Mouse (Mus musculus) heart, postnatal 25 days (tissue): ENCODE data around the gene Cplx2. TPM values are rescaled to one million over a fixed set of nuclear protein-coding genes. Genes with fewer than 3 reads are reported as not detected.

Experiments
- DNase-seq: peaks from one replicate; pipeline ENCODE4 v3.0.0; 2022; ENCODE audit warnings: low spot score
- intact Hi-C: fragments of 180-260 bp; cut with DNase I; formaldehyde crosslinking; loops from one replicate; pipeline ENCODE4 v1.15.1; 2025
- total RNA-seq, 2 experiments: library from RNA; stranded (reverse); gene quantifications; 2 replicates each; pipeline ENCODE4 v1.2.3; 2021

Cplx2 gene
- total RNA-seq, 2 experiments from 2014 or later: 2.7 to 2.8 TPM

DNA sequence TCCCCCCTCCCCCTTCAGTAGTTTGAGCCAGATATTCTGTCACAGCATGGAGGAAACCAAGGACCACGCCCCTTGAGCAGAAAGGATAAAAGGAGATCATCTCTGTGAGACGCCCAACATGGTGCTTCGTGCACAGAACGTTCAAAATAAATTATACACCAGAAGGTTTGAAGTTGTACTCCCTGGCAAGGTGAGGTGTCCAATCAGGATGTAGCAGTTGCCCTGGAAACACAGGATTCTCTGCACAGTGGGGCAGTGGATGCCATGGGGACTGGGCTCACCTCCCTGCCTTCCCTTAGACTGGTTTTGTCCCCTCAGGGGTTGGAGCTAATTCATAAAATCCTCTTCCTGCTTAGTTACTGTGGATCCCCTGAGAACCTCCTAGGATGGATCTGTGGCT is 25.9 kb downstream of the Cplx2 start:
- DNase-seq: no peak
- intact Hi-C loops: no loop called here

DNA sequence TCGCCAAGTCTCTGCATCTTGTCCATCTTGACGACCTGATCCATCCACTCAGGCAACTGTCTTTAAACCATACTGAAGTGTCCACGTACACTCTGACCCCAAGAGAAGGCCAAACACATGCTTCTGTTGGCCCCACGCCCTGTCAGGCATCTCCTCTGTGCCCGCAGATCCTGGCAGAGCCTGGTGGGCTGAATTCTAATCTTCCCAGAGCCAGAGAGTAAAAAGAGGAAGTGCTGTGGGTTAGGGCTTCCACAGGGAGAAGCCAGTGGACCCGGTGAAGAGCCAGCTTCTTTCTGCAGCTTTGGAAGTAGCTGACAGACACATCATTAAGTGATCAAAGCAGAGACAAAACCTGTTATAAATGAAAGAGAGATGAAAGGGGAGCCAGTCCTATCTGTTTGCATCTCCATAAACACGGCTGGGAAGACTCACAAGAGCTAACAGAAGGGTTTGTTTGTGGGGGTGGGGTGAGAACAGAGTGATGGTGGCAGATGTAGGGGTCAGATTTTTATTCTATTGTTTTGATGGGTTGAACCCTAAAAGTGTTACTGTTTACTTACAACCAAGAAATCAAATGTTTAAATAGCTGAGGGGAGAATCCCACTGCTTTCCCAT is 29.5 kb downstream of the Cplx2 start:
- DNase-seq: no peak
- intact Hi-C loops: no loop called here

DNA sequence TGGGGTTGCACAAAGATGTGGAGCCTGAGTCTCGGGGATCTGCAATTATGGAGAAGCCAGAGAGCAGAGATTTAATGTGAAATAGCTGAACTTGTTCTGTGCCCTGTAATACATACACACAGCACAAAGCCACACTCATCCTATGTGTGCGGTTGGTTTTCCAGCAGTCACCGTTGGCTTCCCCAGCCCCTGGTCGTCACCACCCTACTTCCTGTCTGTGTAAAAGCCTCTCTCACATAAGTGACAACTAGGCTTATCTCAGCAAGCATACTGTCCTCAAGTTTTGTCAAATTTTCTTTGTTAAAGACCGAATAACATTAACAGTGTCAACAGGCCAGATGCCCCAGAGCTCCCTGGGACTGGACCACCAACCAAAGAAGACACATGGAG is 30.0 kb downstream of the Cplx2 start:
- intact Hi-C loops: no loop called here
- no peak for DNase-seq

DNA sequence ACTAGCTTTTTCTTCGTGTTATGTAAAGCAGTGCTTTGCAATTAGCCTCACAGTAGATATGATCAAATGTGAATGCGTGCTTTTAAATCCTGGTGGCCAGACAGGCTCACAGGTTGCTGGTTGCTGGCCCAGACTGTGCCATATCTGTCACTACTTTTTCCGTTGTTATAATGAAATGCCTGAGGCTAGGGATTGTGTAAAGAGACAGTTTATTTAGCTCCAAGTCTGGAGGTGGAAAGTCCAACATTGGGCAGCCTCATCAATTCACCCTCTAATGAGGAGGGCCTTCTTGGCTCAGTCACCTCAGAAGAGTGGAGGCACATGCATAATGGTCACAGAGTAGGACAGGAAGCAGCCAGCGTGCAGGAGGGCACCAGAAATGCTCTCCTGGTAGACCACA is 31.2 kb downstream of the Cplx2 start:
- no peak for DNase-seq
- intact Hi-C loops: no loop called here

DNA sequence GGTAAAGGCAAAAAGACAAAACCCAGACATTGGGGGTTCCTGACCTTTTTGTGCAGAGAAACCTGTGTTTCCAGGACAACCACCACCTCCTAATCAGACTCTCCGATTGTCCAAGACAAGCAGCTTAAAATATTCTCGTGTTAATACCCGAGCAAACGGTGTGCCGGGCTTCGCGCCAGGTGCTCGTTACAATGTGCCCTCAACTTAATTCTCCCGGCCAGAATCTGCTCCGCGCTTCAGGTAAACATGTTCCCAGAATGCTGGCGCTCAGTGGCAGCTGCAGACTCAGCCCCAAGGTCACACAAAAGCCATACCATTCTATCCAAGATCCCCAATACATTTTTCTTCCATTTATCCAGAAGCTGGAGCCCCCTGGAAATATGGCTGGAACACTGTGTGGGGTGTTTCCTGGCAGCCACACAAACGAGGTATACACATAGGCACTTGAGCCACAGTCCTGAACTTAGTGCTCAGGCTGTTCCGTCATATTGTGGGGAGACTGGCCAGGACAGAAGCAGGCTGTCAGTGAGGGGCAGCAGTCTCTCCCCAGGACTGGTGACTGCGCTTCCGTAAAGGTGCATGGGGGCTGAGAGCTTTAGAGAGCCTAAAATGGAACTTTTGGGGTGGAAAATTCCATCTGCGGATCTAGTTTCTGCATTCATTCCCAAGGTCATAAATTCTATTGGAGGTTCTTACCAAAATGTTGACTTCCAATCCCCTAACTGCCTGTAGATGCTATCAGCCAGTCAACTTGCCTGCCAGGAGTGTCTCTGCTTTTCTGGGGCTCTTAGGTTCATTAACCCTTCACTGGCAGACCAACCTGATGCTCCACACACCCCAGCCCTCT is 32.3 kb downstream of the Cplx2 start:
- intact Hi-C loops: no loop called here
- DNase-seq: no peak

DNA sequence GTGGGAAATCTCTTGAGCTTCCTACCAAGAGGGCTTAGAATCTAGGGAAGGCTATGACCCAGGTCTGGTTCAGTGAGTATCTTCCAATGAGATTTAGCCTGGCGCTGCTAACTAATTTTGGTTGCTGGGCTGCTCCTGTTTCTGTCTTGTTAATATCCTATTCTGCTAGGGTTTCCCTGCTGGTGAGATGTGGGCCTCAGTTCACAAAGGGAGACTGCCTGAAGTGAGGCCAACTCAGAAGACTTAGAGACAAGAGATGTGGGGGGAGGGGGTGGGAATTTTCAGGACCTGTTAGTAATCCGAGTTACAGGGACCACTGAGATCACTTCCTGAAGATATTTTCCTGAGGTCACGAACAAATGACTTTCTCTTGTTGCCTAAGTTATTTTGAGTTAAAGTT is 33.1 kb downstream of the Cplx2 start:
- DNase-seq: no peak
- intact Hi-C loops: no loop called here

DNA sequence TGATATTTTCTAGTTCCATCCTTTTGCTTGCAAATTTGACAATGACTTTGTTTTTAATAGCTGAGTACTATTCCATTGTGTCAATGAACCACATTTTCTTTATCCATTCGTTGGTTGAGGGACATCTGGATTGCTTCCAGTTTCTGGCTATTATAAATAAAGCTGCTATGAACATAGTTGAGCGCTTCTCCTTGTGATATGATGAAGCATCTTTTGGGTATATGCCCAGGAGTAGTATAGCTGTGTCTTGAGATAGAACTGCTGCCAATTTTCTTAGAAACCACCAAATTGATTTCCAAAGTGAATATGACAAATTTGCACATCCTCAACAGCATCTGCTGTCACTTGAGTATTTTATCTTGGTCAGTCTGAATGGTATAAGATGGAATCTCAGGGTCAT is 34.7 kb downstream of the Cplx2 start:
- intact Hi-C loops: no loop called here
- DNase-seq: no peak

DNA sequence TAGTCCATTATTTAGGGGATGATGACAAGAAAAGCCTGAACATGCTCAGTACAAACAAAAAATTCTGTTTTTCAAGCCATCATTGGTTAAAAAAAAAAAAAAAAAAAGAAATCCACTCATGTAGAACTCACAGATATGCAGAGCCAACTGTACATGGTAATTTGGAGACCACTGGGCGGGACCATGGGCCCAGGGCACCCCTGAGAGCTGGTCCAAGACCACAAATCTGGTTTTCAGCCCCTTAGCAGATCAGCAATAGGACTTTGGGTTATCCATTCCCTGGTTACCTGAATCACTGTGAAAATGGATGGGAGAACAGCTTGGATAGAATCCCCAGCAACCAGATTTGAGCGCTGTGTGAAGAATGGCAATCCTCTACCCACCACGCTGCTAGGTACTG is 40.5 kb downstream of the Cplx2 start:
- DNase-seq: no peak
- intact Hi-C loops: no loop called here

DNA sequence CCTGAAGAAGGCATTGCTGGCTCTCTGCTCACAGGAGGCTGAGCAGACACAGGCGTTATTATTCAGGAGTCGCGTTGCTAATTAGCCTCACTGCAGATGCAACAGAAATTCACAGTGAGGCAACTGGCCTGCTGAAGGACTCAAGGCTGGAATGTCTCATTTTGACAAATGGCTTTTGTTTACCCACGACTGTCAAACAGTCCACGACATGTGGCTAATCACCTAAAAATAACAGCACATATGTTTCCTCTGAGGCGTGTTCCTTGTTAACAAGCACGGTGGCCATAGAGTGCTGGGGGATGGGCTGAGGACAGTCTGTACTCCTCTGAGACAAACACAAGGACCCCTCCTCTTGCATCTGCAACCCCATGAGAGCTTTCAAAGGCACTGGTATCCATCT is 41.1 kb downstream of the Cplx2 start:
- intact Hi-C loops: no loop called here

DNA sequence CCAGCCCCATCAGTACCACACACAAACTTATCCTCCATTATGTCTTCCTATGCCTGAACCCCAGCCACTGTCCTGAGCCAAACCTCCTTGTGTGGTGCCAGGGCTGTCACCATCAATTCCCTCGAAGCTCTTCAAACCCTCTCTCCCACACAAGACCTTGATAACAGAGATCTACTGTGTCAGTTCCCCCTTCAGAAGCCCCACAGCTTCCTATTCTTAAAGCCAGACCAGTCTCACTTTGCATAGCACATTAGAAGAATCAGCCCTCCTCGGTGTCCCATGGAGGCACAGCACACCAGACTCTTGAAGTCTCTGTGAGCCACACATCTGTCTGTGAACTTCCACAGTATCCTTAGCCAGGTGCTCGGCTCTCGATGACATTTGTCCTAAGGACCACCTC is 41.6 kb downstream of the Cplx2 start:
- no peak for DNase-seq
- intact Hi-C loops: no loop called here

More for the DNA sequence above, 41.1 kb downstream of the Cplx2 start:
- DNase-seq: no peak

DNA sequence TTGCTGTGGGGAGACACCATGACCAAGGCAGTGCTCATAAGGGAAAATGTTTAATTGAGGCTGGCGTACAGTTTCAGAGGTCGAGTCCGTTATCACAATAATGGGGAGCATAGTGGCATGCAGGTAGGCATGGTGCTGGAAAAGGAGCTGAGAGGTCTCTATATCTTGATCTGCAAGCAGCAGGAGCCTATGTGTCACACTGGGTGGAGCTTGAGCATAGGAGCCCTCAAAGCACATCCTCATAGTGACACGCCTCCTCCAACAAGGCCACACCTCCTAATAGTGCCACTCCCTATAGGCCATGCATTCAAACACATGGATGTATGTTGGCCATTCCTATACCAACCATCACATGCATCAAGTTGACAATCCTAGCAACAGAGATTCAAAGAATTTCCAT is 43.9 kb downstream of the Cplx2 start:
- intact Hi-C loops: no loop called here
- DNase-seq: no peak

DNA sequence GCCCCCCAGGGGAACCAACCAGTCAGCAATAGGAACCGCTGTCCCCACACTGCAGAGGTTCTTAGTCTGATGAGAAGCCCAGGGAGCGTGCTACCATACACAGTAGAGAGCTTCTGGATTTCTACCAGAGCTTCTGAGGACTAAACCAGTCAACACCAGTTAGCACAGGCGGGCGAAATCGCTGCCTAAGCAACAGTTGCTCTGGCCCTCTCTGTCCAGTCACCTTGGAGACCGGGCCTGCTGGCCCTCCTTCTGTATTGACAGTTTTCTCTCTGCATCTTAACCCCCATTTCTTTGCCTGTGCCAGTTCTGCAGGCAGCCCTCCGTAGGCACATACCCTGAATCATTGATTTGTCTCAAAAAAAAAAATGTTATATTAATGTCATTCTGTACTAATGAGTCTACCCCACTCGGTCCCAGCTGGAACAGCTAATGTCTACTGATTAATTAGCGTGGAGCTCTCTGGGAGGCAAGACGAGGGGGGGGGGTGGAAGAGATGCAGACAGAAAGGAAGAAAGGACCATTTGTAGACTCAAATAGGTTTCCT is 47.7 kb downstream of the Cplx2 start:
- intact Hi-C loops: no loop called here
- DNase-seq: no peak

DNA sequence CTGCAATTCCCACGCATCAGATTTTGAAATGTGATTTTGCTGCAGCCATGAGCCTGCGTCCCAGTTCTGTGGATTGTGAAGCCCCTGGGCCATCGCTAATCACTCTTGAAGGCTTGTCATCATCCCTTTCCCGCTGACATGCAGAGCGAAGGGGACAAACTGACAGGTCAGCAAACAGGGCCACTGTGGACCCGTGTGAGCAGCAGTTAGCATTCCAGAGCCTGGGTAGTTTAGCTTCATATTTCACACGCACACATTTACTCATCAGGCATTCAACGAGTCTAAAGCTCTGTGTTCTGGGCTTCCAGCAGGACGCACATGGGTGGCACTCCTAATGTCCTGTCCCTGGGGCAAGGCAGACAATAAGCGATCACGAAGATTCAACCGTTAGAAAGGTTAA is 49.1 kb downstream of the Cplx2 start:
- intact Hi-C loops: no loop called here
- no peak for DNase-seq

DNA sequence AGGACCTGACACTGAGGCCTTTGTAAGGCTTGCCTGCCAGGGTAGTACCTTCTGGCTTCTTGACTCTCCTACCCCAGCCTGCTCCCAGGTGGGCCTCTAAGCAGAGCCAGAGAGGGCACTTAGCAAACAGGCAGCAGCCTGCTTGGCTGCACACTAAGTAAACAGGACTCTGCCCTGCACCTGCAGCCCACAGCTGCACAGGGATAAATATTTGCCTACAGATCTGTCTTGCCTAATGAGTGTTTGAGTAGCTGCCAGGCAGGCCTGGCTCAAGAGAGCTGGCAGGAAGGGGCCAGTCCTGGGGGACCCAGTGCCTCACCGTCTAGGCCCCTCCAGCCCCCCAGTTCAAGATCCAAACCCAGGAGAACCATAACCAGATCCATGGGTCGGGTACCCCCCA is 54.1 kb downstream of the Cplx2 start:
- no peak for DNase-seq
- intact Hi-C loops: no loop called here

DNA sequence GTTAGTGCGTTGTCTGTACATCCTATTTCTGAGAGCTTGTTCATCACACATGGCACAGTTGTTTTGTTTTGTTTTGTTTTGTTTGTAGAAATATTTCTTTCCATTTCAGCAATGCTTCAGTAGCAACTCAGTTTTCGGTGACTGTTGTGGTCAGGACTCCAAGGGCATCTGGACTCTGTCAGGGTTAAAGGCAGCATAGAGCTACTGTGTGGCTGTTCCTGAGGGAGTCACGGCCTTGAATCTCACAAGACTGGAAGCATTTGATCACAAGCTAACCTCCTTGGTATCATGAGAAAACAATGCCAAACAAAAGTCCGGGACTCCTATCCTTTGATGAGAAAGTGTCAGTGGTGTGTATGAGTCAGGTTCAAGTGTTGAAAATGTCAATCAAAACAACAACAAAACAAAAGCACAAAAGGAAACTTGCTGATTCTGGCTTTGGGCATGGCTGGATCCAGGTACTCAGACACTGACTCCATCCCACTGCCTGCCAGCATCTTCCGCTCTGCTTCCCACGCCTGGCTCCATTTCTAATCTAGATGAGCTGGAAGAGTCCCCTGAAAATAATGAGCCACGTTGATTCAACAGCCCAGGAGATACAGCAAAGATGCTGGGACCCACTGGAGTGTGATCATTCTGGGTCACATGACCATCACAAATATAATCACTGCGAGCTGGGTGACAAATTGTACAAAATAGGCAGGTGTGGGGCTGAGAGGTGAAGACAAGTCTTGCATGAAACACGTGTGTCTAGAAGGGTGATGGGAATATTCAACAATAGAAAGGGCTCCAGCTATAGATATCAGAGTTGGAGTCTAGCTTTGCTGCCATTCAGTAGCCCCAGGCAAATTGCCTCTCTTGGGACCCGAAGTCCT is 55.9 kb downstream of the Cplx2 start:
- DNase-seq: no peak
- intact Hi-C loops: no loop called here

DNA sequence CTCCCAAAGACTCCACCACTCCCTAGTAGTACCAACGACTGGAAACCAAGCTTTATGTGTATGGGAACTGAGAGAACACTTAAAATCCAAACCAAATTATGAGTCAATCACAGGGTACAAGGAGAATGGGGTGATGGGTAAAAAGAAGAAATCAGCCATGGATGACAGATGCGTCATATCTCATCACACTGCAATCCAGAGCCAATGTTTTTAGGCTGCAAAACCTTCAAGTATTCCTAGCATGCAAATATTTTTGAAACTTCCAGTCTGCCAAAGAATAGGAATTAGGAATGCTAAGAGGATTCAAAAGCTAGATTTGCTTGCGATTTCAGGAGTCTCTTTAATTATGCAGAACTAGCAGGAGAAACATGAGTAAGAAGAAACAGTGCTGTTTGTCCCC is 57.6 kb downstream of the Cplx2 start:
- no peak for DNase-seq

DNA sequence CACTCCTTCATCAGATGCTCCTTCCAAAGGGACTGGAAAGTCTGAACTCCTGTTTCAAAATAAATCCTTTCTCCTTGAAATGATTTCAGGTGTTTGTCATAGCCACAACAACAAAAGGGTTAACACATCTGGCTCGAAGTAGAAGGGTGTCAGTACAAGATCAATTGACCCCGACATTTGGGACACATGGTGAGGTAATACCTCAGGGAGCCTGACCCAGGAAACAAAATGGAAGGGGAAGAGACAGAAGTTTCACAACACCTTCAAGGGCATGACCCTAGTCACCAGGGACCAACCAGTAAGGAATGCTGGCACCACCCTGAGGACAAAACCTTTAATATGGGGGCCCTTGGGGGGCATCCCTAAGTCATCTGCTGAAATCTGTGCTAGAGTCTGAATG is 58.9 kb downstream of the Cplx2 start:
- no peak for DNase-seq
- intact Hi-C loops: no loop called here

More for the DNA sequence above, 57.6 kb downstream of the Cplx2 start:
- intact Hi-C loops: no loop called here

DNA sequence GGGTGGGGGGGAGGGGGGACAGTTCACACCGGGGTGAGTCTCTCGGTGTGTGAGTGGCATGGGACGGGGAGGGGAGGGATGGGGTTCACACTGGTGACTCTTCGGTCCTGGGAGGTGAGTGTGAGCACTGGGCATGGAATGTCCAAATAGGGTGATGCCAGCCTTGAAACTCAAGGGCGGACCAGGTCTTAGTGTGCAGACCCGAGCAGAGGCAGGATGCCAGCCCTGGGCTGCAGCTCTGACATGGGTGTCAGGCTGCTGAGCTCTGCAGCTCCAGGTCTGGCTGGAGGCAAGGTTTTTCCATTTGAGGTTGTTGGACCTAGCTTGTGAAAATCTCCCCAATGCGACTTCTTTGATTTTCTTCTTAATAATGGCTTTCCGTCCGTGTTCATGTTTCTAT is 60.0 kb downstream of the Cplx2 start:
- intact Hi-C loops: no loop called here
- DNase-seq: no peak
